Mouse (Mus musculus): ENCODE measurements at regions not wholly inside any gene's neighbourhood (a gene's known extent, or its start where the extent isn't known, plus 50 kb on each side); places are given as distances from the start of the nearest gene placed in this dataset.
A peak's percentile ranks its signal among the peaks of the same experiment; 100 is the strongest.

DNA sequence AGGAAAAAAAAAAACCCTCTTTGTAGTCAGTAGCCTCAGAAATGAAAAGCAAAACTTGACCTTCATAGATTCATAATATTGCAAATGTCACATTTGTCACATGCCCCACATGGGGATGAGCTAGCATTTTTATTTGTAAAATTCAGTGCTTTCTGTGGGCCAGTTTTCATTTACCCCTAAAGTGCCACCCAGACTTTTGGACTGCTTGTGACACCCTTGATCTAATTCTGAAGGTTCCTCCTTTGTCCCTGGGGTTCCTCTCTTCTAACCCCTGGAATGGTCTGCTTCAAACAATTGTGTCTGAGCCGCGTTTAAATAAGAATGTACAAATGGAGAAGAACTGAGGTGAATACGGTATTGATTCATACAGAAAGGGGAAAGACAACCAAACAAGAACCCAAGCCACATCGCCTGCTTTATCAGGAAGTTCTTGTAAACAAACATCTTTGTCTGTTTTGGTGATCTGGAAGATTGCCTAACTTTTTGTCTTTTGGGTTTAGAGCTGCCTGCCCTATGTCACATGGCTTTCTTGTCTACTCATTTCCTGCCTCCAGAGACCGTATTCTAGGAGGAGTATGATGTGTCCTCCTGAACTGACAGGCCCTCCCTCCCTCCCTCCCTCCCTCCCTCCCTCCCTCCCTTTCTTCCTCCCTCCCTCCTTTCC lies 203.1 kb upstream of the Gm9833 start:
- peak; percentile 43 for DNase-seq (ENCODE audit: low read depth, low spot score)

DNA sequence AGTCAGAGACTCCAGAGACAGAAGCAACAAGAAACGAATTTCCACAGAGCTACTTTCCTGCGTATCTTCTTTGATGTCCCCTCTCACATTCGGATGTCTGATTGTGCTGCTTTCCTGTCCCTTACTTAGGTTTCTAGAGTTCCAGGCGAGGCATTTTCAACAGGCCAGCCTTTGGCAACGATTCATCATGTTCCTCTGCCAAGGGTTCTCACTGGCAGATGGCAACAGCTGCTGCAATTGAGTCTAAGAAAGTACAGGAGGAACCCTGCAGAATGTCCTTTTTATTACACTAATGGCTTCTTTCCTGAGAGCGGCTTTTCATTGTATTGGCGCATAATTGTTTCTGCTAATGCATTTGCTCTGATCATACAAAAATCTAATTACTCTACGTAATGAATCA lies 202.3 kb upstream of the Gm9833 start:
- DNase-seq (ENCODE audit: low read depth, low spot score) = no peak

DNA sequence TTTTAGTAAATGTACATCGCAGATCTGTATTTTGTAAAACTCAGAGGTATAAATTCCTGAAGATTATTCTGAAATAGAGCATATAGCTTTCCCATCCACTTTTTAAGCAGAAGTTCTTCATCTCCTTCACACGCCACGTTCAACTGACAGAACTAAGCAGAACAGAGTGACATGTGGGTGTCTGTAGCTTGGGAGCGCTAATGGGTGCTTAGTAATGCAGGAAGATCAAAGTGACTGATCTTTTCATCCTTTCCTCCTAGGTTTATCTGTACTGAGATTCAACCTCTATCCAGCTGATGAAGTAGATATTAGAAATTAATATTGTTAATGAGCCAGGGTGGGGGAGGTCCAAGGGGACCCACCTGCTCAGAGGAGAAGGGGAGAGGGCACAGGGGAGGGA lies 201.8 kb upstream of the Gm9833 start:
- no peak for DNase-seq (ENCODE audit: low read depth, low spot score)

DNA sequence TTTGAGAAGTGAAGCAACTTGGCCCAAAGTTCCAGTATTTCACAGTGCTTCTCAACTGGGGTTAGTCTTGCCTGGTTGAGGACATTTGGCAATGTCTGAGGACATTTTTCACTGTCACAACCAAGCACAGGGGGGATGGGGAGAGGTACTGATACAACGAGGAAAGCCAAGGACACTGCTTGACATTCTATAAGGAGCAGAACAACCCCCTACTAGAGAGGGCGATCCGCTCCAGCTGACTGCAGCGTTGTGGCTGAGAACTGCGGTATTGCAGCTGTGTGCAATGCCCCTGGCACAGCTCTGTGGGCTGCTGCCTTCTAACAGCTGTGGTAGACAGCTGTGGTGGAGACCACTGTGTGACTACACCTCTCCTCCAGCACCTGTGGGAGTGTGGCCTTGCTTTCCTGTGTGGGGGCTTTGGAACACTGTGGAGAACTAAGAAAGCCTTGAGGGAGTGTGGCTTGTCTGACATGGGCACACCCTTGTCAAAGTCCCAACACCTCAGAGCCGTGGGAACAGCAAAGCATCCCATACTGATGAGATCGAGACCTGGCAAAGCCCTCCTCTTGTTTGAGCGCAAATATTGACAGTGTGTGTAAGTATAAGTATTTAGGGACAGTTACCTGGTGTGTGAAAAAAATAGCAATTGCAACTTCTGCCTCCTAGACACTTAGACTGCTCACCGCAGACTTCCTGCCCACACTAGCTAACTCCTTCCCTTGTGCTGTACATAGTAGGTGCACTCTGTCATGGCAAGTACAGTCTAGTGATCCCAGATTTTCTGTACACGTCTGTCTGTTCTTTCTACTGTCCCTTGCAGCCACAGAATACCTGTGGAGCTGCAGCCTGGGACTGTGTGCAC lies 200.9 kb upstream of the Gm9833 start:
- peak; percentile 88 for DNase-seq (ENCODE audit: low read depth, low spot score)

DNA sequence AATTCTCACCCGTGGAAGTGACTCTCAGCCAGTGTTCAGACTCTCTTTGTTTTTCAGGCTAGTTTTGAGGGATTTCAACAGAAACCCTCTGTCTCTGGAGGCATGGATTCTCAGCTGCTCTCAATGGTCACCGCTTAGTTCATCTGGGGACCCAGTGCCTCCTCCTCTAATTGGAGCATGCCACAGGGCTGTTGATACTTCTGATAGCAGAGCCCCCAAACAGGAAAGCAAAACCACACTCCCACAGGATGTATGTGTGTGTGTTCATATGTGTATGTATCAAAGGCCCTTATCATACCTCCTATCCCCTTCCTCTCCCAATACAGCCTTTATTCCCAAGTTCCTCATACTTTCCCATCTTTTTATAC lies 200.3 kb upstream of the Gm9833 start:
- no peak for DNase-seq (ENCODE audit: low read depth, low spot score)

- no peak for DNase-seq (ENCODE audit: low read depth, low spot score)
These were observed 199.9 kb upstream of the Gm9833 start for GRCm38 (mm10) chr3:9888051-9888450.

DNA sequence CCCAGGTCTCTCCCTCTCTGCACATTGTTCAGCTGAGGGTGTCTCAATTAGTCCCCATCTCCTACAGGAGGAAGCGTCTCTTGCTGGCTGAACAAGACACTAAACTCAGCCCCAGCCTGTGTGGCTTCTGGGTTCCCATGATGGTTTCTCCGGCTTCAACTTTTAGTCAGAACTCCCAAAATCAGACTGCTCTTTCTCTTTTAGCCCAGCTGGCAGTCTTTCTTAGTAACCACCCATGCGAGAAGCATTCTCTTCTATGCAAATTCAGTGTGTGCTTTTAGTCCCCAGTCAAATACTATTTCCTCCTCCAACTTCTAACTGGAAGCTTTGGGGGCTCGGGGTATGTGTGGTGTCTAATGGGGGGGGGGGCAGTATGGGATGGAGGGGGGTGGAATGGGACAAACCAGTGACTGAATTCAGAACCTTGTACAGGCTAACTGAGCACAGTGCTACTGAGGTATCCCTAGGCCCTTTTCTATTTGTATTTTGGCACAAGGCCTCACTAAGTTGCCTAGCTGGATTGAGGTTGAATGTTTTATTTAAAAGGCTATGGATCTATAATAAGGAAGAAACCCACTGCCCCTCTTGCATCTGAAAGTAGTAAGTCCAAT lies 194.9 kb upstream of the Gm9833 start:
- peak; percentile 74 for DNase-seq (ENCODE audit: low read depth, low spot score)

DNA sequence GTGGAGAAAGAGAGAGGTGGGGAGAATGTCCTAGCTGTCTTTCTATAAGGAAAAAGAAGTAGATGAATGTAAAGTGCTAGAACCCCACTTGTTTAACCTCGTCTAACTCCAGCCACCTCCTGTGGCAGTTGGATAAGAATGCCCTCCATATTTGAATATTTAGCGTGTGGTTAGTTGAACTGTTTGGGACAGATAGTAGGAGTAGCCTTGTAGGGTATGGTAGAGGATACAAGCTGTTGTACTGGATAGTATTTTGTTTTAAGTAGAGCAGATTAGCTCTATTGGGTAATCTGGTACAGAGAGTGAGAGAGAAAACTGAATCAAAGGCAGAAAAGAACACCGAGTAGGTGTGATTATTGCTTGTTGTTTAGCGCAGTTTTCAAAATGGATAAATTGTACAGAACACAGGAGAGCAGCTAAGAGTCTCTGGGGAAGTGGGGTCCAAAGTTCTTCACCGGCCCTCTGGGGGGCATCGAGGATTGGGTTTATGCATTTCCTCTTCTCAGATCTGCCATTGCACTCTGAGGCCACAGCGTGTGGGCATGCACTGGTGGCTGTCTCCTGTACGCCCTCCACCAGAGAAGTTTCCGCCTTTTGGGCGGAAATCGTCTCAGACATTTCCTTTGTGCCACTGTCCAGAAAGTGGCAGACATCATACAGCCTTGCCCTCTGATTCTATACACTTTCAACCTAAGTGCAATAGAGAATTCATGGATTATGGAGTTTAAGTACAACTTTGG lies 192.3 kb upstream of the Gm9833 start:
- no peak for DNase-seq (ENCODE audit: low read depth, low spot score)

GRCm38 (mm10) chr3:9896303-9896702 lies 191.6 kb upstream of the Gm9833 start:
- DNase-seq (ENCODE audit: low read depth, low spot score) = no peak

DNA sequence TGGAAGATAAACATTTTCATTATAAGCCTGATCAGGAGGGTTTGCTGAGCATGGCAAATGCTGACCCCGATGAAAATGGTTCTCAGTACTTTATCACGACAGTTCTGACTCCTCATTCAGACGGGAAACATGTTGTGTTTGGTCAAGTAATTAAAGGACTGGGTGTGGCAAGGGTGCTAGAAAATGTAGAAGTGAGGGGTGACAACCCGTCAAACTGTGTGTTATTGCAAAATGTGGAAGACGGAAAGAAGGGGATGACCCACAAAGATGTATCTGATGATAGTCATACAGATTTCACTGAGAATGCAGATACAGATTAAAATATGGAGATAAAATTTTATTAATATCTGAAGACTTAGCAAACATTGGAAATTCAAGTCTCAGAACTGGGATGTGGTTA lies 186.2 kb upstream of the Gm9833 start:
- DNase-seq (ENCODE audit: low read depth, low spot score) = no peak

GRCm38 (mm10) chr3:9913357-9913756 lies 174.6 kb upstream of the Gm9833 start:
- no peak for DNase-seq (ENCODE audit: low read depth, low spot score)

DNA sequence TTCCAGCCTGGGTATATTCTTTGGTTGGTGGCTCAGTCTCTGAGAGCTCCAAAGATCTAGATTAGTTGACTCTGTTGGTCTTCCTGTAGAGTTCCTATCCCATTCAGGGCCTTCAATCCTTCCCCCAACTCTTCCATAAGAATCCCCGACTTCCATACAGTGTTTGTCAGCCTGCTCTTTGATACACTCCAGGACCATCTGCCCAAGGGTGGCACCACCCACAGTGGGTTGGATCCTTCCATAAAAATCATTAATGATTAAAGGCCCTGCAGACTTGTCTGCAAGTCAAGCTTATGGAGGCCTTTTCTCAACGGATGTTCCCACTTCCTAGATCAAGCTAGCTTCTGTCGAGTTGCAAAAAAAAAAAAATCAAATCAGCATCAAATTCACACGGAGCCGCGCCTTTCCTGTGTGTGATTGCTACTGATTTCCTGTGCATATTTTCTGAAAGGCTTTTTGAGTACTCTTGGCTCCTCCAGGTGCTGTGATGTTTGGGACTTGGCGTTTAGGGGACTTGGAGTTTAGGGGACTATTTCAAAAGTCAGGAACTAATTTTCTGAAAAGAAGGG lies 171.3 kb upstream of the Gm9833 start:
- no peak for DNase-seq (ENCODE audit: low read depth, low spot score)

GRCm38 (mm10) chr3:9920331-9920730 lies 167.6 kb upstream of the Gm9833 start:
- DNase-seq (ENCODE audit: low read depth, low spot score) = no peak

DNA sequence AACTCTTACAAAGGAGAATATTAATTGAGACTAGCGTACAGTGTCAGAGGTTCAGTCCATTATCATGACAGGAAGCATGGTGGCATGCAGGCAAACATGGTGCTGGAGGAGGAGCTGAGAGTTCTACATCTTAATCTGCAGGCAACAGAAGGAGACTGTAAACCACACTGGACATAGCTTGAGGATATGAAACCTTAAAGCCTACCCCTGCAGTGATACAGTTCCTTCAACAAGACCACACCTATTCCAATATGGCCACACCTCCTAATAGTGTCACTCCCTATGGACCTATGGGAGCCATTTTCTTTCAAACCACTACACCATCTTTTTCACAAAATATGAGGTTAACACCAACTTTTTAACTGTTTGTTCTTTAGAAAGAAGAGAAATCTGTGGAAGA lies 166.2 kb upstream of the Gm9833 start:
- no peak for DNase-seq (ENCODE audit: low read depth, low spot score)

GRCm38 (mm10) chr3:9922541-9923046 lies 165.3 kb upstream of the Gm9833 start:
- no peak for DNase-seq (ENCODE audit: low read depth, low spot score)

DNA sequence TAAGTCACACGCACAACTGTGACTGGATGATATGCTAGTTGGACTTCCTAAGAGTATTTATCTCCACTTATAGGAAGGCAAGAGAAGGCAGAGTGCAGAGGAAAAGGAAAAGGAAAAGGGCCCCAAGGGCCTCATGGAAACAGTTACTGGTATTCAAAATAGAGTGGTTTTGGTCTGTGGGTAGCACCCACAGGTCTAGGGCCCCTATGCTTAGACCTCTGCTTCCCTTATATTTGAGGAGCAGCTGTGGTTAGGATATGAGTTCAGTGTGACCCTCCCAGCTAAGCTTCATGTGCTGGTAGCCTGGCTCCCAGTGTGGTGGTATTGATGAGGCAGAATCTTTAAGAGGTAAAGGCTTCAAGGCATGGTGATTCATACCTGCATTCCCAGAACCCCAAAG lies 163.3 kb upstream of the Gm9833 start:
- DNase-seq (ENCODE audit: low read depth, low spot score) = no peak

- DNase-seq (ENCODE audit: low read depth, low spot score) = no peak
These were observed 151.0 kb upstream of the Gm9833 start for GRCm38 (mm10) chr3:9936853-9937441.

DNA sequence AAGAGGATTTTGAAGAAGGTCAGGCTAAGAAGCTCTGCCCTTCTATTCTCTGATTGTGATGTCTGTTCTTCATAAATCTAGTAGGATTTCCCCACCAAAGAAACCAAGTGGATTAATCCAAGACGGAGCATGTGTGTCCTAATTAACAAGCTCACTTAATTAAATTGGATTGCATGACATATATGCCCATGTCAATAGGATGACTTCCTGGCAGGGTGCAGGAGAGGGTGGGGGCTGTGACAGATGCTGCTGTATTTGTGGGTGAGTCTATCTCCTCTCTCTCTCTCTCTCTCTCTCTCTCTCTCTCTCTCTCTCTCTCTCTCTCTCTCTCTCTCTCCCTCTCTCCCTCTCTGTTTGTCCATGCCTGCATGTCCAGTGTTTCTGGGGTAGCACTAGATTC lies 149.3 kb upstream of the Gm9833 start:
- DNase-seq (ENCODE audit: low read depth, low spot score) = no peak

DNA sequence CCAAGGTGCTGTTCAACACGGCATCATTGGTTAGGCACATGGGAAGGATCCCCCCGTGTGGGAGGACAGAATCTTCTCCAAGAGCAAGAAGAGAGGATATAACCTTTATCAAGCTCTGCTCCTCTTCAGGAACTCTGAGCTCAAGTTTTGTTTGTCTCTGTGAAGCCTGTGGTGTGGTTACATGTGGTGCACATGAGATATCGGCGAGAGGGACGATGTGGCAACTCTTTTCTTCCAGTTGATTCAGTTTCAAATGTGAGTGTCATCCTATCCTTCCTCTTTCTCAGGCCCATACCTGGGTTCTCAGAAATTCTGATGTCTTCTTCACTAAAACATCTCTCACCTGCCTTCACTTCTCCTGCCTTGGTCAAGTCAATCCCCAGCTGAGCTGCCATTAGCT lies 145.3 kb upstream of the Gm9833 start:
- no peak for DNase-seq (ENCODE audit: low read depth, low spot score)

GRCm38 (mm10) chr3:9947357-9948065 lies 140.4 kb upstream of the Gm9833 start:
- peak; percentile 70 for DNase-seq (ENCODE audit: low read depth, low spot score)

- no peak for DNase-seq (ENCODE audit: low read depth, low spot score)
These were observed 139.8 kb upstream of the Gm9833 start for GRCm38 (mm10) chr3:9948114-9948513.

Data from A20 (cell line).